Mouse (Mus musculus) cortical plate, adult 2 months (tissue): ENCODE data around the gene Vmn2r88.

Experiments used
- CTCF ChIP-seq: fragments of 200-500 bp; IDR thresholded peaks from 2 replicates; pipeline ENCODE4 v1.5.1; 2011; ENCODE audit warnings: mild to moderate bottlenecking, control low read depth, low read length; ENCODE audit not compliant: insufficient read depth; ENCODE audit errors: extremely low read depth
- POLR2A ChIP-seq: fragments of 200-500 bp; IDR thresholded peaks from 2 replicates; pipeline ENCODE4 v1.6.1; 2011; ENCODE audit warnings: mild to moderate bottlenecking, low read length, control low read depth; ENCODE audit not compliant: insufficient read depth; ENCODE audit errors: extremely low read depth

- TF ChIP-seq CTCF, result no peak
- no peak for TF ChIP-seq POLR2A
Measured at GRCm38 (mm10) chr14:51388222-51388621, 22.4 kb upstream of the Vmn2r88 start.
